Mouse (Mus musculus): ENCODE data around the gene Wrnip1.

DNA sequence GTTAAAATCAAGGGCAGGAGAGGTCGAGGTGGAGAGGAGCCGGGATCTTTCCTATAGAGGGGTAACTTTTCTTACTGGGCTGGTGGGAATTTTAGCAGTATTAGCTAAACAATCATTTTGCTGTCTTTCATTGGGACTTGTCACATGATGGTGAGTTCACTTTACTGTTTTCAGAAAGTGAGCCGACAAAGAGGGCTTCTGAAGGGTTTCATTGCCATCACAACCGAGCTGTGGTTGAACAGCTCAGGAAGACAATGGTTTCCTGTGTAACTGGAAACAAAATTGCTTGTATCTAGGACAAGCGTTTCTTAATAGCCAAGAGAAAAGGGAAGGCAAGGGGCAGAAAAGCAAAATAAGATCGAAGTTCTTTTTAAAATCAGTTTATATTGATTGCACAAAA lies 31.4 kb downstream of the Wrnip1 start:
- TF ChIP-seq CTCF (IDR thresholded peaks at IDR 0.05; ENCODE audit: low read depth, low read length) (no peak), POLR2A (IDR thresholded peaks at IDR 0.05; ENCODE audit: borderline replicate concordance, low read depth, low read length) (no peak)

Measured in bone marrow macrophage, adult 2 months (primary cell).